Mouse (Mus musculus) testis, adult 2 months (tissue): ENCODE data around the gene Slc2a10.

Source experiments
- CTCF ChIP-seq: fragments of 200-500 bp; IDR thresholded peaks from 2 replicates; pipeline ENCODE4 v1.5.1; 2012; ENCODE audit warnings: low read depth, mild to moderate bottlenecking, inconsistent platforms, low read length, moderate library complexity; ENCODE audit not compliant: control insufficient read depth, insufficient read depth, insufficient replicate concordance
- POLR2A ChIP-seq: fragments of 200-500 bp; IDR thresholded peaks from 2 replicates; pipeline ENCODE4 v1.6.1; 2012; ENCODE audit warnings: low read depth, mild to moderate bottlenecking, inconsistent platforms, low read length, moderate library complexity; ENCODE audit not compliant: control insufficient read depth

GRCm38 (mm10) chr2:165566898-165567297, 63.3 kb downstream of the Slc2a10 start:
- TF ChIP-seq CTCF (no peak), POLR2A (no peak)
